Mouse (Mus musculus) forebrain, embryonic 13.5 days (tissue): ENCODE measurements at regions not wholly inside any gene's neighbourhood (a gene's known extent, or its start where the extent isn't known, plus 50 kb on each side); places are given as distances from the start of the nearest gene placed in this dataset.
"Not testable (repeated sequence)": the region's sequence is repeated elsewhere in the genome, so short reads cannot be mapped to it uniquely, and the experiment has no call there.

Source experiments
- ATAC-seq: fragments of 200-750 bp; cut with Nextera tagmentation; 2 replicates; pipeline ENCODE4 v1.8.0; 2017
- H3K27ac ChIP-seq: fragments of 300-500 bp; sonication (generic); 2 replicates; pipeline ENCODE4 v1.5.1; 2015; ENCODE audit warnings: inconsistent platforms, mild to moderate bottlenecking, moderate library complexity
- H3K27me3 ChIP-seq: fragments of 300-500 bp; sonication (generic); 2 replicates; pipeline ENCODE4 v1.6.1; 2015; ENCODE audit warnings: mild to moderate bottlenecking, inconsistent platforms
- H3K36me3 ChIP-seq: fragments of 300-500 bp; sonication (generic); 2 replicates; pipeline ENCODE4 v1.6.1; 2015; ENCODE audit warnings: mild to moderate bottlenecking, inconsistent platforms; ENCODE audit not compliant: poor library complexity, severe bottlenecking
- H3K4me1 ChIP-seq: fragments of 300-500 bp; sonication (generic); 2 replicates; pipeline ENCODE4 v1.6.1; 2015; ENCODE audit warnings: inconsistent platforms
- H3K4me2 ChIP-seq: fragments of 300-500 bp; sonication (generic); 2 replicates; pipeline ENCODE4 v1.6.1; 2015; ENCODE audit warnings: inconsistent platforms, mild to moderate bottlenecking, moderate library complexity
- H3K4me3 ChIP-seq: fragments of 300-500 bp; sonication (generic); 2 replicates; pipeline ENCODE4 v1.5.1; 2015; ENCODE audit warnings: mild to moderate bottlenecking, inconsistent platforms
- H3K9ac ChIP-seq: fragments of 300-500 bp; sonication (generic); 2 replicates; pipeline ENCODE4 v1.6.1; 2015; ENCODE audit warnings: mild to moderate bottlenecking, inconsistent platforms
- H3K9me3 ChIP-seq: fragments of 300-500 bp; sonication (generic); replicated peaks from 2 replicates; pipeline ENCODE4 v1.6.1; 2016; ENCODE audit warnings: inconsistent platforms
- WGBS: fragments of 180-500 bp; shearing (Covaris S2); methylation state at CpG from one replicate; pipeline ENCODE4 v1.1.7; 2015; 5-methylcytosine and 5-hydroxymethylcytosine counted together

- no peak overlapping the region for H3K27ac ChIP-seq
- no peak overlapping the region for H3K9ac ChIP-seq
- 86% methylated on average over 1 of the region's 1 CpGs for WGBS
- H3K4me3 ChIP-seq: no peak overlapping the region
- H3K4me2 ChIP-seq: no peak overlapping the region
- no peaks in the 10 kb centered on the region for H3K27me3 ChIP-seq
- H3K36me3 ChIP-seq: no peaks in the 10 kb centered on the region
- no peaks in the 10 kb centered on the region for H3K9me3 ChIP-seq
- ATAC-seq: no peak
- H3K4me1 ChIP-seq: no peaks in the 10 kb centered on the region
Observed at GRCm38 (mm10) chr16:84616132-84616531, 101.2 kb downstream of the A730009L09Rik start.

DNA sequence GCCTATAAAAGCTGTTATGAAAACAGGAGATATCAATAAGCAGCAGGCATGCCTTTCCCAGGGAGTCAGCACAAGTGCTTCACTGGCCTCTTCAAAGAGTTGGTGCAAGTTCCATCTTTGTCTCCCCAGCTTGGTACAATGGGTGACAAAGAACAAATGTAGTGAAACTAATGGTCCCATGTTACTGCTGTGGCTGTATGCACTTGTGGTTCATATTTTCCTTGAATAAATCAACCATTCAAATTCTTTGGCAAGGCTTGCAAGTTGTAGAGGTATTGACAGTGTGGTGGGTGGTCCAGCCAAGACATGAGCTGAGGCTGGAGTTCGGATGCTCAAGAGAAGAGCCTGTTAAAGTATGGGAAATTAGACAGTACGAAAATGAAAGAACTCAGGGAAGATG, 103.5 kb downstream of the A730009L09Rik start:
- Histone ChIP-seq H3K9me3 (no peaks in the 10 kb centered on the region), H3K9ac (no peak overlapping the region), H3K4me2 (no peak overlapping the region), H3K27me3 (no peaks in the 10 kb centered on the region), H3K36me3 (no peaks in the 10 kb centered on the region), H3K4me1 (no peaks in the 10 kb centered on the region), H3K27ac (no peak overlapping the region), H3K4me3 (no peak overlapping the region)
- ATAC-seq: no peak
- WGBS: 76% methylated on average over 2 of the region's 2 CpGs

- no peaks in the 10 kb centered on the region for H3K9me3 ChIP-seq
- H3K4me1 ChIP-seq: no peaks in the 10 kb centered on the region
- 94% methylated on average over 2 of the region's 2 CpGs for WGBS
- no peak overlapping the region for H3K9ac ChIP-seq
- H3K4me3 ChIP-seq: no peak overlapping the region
- H3K4me2 ChIP-seq: no peak overlapping the region
- ATAC-seq: no peak
- no peaks in the 10 kb centered on the region for H3K36me3 ChIP-seq
- no peaks in the 10 kb centered on the region for H3K27me3 ChIP-seq
- H3K27ac ChIP-seq: no peak overlapping the region
Observed at GRCm38 (mm10) chr16:84619876-84620275, 105.0 kb downstream of the A730009L09Rik start.

DNA sequence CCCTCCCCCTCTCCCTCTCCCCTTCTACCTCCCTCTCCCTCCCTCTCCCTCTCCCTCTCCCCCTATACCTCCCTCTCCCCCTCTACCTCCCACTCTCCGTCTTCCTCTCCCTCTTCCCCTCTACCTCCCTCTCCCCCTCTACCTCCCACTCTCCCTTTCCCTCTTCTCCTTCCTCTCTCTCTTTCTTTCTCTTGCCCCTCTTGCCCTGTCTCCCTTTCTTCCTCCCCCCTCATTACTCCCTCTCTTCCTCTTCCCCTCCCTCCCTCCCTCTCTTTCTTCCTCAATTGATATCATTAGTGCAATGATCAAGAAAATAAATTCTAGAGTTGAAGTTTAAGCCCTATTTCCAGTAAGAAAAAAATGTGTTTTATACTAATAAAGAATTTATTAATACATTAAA, 105.9 kb downstream of the A730009L09Rik start:
- H3K9ac ChIP-seq: no peak overlapping the region
- no peaks in the 10 kb centered on the region for H3K27me3 ChIP-seq
- WGBS: no CpG with 5 or more reads among the region's 1 CpGs
- H3K27ac ChIP-seq: no peak overlapping the region
- H3K4me2 ChIP-seq: no peak overlapping the region
- H3K36me3 ChIP-seq: no peaks in the 10 kb centered on the region
- no peak overlapping the region for H3K4me3 ChIP-seq
- no peak for ATAC-seq
- H3K4me1 ChIP-seq: no peaks in the 10 kb centered on the region
- no peaks in the 10 kb centered on the region for H3K9me3 ChIP-seq

- Histone ChIP-seq H3K4me1 (no peaks in the 10 kb centered on the region), H3K4me3 (no peak overlapping the region), H3K9me3 (no peaks in the 10 kb centered on the region), H3K27me3 (no peaks in the 10 kb centered on the region), H3K36me3 (no peaks in the 10 kb centered on the region), H3K4me2 (no peak overlapping the region), H3K27ac (no peak overlapping the region), H3K9ac (no peak overlapping the region)
- 63% methylated on average over 8 of the region's 8 CpGs for WGBS
- peak; percentile 51 for ATAC-seq
Observed at GRCm38 (mm10) chr16:84621300-84622031, 106.5 kb downstream of the A730009L09Rik start.

DNA sequence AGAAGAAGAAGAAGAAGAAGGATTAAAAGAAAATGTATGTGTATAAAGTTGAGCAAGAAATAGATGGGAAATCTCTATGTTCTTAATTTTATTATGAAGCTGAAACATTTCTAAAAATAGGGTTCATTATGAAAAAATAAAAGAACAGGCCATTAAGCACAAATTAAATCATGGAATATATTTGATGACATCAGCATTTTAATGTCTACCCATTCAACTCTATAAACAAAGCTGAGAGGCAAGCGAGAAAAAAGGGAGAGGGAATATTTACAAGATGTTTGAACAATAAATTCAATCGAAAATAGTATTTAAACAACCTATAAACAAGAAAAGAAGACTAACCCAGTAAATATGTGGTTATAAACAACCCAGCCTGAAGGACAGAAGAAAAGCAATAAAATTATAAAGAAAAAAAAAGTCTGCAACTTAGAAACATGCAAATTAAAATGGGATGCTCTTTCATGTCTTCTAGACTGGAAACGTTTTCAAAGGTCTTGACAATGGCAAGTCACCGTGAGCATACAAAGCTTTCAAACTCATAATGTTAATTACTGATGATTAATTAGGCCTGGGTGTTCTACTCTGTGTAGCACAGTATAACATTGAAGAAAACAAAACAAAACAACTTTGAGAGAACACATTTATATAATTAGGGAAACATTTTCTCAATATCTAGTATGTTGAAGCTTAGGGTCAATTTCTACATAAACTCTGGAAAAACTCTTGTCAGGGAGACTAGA, 108.6 kb downstream of the A730009L09Rik start:
- 0 out of 2 replicates have a peak, but pooled peaks have one; percentile 61 for ATAC-seq
- 42% methylated on average over 4 of the region's 4 CpGs for WGBS

GRCm38 (mm10) chr16:84624443-84625109, 109.7 kb downstream of the A730009L09Rik start:
- Histone ChIP-seq H3K36me3 (no peaks in the 10 kb centered on the region), H3K4me3 (no peak overlapping the region), H3K27ac (no peak overlapping the region), H3K9ac (no peak overlapping the region), H3K4me1 (no peaks in the 10 kb centered on the region), H3K27me3 (no peaks in the 10 kb centered on the region), H3K9me3 (no peaks in the 10 kb centered on the region), H3K4me2 (no peak overlapping the region)
- no peak for ATAC-seq
- 69% methylated on average over 5 of the region's 5 CpGs for WGBS

More for the DNA sequence above, 108.6 kb downstream of the A730009L09Rik start:
- H3K9me3 ChIP-seq: no peaks in the 10 kb centered on the region
- H3K4me3 ChIP-seq: no peak overlapping the region
- no peak overlapping the region for H3K4me2 ChIP-seq
- H3K27ac ChIP-seq: no peak overlapping the region
- no peaks in the 10 kb centered on the region for H3K27me3 ChIP-seq
- H3K9ac ChIP-seq: no peak overlapping the region
- H3K4me1 ChIP-seq: no peaks in the 10 kb centered on the region
- H3K36me3 ChIP-seq: no peaks in the 10 kb centered on the region

DNA sequence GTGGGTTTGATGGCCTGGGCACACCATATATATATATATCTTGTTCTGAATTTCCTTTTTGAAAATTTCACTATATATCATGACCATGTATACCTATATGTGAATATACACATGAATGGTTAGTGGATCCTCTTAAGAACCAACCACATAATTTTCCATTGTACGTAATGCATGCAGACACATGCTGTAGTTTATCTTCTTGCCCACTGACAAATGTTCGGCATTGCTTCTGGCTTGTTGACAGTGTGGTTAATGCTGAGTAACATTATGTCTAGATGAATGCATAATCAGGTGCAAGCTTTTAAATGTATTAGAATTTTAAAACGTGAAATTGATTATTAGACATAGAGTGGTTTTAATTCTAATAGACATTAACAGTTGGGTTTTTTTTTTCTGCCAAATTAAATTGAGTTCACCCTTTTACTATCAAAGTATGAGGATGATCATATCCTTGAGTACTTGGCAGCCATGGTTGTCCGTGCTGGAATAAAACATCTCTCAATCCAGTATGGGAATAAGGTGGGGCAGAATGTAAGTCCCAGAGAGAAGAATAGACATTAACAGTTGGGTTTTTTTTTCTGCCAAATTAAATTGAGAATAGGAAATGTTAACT, 110.3 kb downstream of the A730009L09Rik start:
- no peak overlapping the region for H3K27ac ChIP-seq
- H3K27me3 ChIP-seq: no peaks in the 10 kb centered on the region
- no peak overlapping the region for H3K4me2 ChIP-seq
- ATAC-seq: no peak
- H3K4me3 ChIP-seq: no peak overlapping the region
- 91% methylated on average over 4 of the region's 4 CpGs for WGBS
- no peaks in the 10 kb centered on the region for H3K9me3 ChIP-seq
- H3K4me1 ChIP-seq: no peaks in the 10 kb centered on the region
- no peak overlapping the region for H3K9ac ChIP-seq
- H3K36me3 ChIP-seq: no peaks in the 10 kb centered on the region

DNA sequence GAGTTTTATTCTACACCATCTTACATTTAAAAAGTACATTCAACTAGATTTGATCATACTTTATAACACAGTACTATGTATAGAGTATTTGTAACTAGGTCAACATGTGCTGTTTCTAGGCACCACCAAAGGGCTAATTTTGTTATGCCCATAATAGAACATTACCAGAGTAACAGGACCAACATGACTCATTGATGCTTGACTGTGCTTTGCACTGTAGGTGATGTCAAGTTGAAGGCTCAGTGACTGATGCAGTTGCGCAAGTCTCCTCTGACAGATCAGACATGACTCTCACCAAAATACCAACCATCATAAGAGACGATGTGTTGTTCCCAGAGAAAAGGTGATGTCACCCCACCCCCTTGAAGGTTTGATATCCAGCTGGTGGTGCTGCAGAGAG, 108.5 kb downstream of the Mrpl39 start:
- Histone ChIP-seq H3K9ac (no peak overlapping the region), H3K36me3 (no peaks in the 10 kb centered on the region), H3K4me2 (no peak overlapping the region), H3K27ac (no peak overlapping the region), H3K9me3 (no peaks in the 10 kb centered on the region), H3K27me3 (no peaks in the 10 kb centered on the region), H3K4me1 (no peaks in the 10 kb centered on the region), H3K4me3 (no peak overlapping the region)
- ATAC-seq: no peak
- 98% methylated on average over 2 of the region's 2 CpGs for WGBS

DNA sequence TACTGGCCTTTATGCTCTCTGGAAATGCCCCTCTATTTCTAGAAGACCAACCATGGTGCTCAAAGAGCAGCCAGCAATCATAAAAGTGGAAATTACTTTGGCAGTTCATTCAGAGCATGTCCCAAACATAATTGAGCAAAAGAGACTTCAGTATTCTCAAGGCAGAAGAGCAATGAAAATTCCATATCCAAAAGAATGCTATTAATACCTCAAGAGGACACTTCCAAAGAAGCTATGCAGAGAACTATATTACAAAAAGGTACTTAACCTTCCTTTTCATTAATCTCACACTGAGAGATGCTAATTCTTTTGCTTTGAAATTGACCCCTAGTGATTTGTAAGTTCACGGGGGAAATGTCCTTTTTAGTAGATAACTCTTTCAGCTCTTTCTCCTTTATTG, 105.7 kb downstream of the Mrpl39 start:
- Histone ChIP-seq H3K4me2 (no peak overlapping the region), H3K27ac (no peak overlapping the region), H3K9me3 (no peaks in the 10 kb centered on the region), H3K4me1 (no peaks in the 10 kb centered on the region), H3K27me3 (no peaks in the 10 kb centered on the region), H3K36me3 (no peaks in the 10 kb centered on the region), H3K4me3 (no peak overlapping the region), H3K9ac (no peak overlapping the region)
- no peak for ATAC-seq
- 21% methylated on average over 1 of the region's 1 CpGs for WGBS

DNA sequence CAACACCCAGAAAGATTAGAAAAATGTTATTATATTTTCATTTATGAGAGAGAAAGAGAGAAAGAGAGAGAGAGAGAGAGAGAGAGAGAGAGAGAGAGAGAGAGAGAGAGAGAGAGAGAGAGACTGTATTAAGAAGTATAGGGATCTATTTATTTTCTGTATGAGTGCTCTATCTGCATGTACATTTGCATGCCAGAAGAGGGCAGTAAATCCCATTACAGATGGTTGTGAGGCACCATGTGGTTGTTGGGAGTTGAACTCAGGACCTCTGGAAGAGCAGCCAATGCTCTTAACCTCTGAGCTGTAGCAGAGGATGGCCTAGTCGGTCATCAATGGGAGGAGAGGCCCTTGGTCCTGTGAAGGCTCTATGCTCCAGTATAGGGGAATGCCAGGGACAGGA, 91.1 kb downstream of the Mrpl39 start:
- not testable (repeated sequence) for ATAC-seq, H3K27ac ChIP-seq, H3K9me3 ChIP-seq, H3K4me2 ChIP-seq, H3K9ac ChIP-seq, H3K4me3 ChIP-seq, H3K36me3 ChIP-seq, H3K27me3 ChIP-seq, H3K4me1 ChIP-seq
- WGBS: 87% methylated on average over 1 of the region's 1 CpGs

DNA sequence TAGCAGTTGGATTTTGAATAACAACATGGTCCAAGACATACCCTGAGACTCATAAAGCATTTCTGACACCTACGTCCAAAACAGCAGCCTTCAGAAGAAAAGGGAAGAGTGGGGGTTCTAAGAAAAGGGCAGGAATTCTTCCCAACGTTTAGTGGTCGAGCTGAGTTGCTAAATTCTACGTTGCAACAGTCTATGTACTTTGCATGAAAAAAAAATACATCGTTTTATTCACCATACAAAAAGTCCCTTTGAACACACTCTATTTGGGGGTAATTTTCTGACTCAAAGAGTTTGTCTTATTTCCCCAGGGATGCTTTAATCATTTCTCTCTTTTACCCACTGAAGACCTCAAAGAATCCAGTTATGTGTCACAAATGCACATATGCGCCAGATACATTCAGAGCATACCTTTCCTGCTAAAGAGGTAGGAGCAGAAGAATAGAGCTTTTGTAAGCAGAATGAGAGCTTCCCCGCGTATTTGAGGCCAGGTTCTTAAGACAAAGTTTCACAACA, 89.3 kb downstream of the Mrpl39 start:
- Histone ChIP-seq H3K27ac (no peak overlapping the region), H3K4me3 (no peak overlapping the region), H3K36me3 (no peaks in the 10 kb centered on the region), H3K9me3 (no peaks in the 10 kb centered on the region), H3K27me3 (no peaks in the 10 kb centered on the region), H3K4me1 (no peaks in the 10 kb centered on the region), H3K4me2 (no peak overlapping the region), H3K9ac (no peak overlapping the region)
- no peak for ATAC-seq
- 30% methylated on average over 8 of the region's 8 CpGs for WGBS
